Mouse (Mus musculus): ENCODE results near the gene Adam12. TPM values are rescaled to one million over a fixed set of nuclear protein-coding genes. Genes with fewer than 3 reads are reported as not detected.

The Adam12 gene
- total RNA-seq, 2 experiments from 2014 or later: 7.2 to 11.1 TPM

GRCm38 (mm10) chr7:134088548-134089347 is 143.2 kb downstream of the Adam12 start:
- no peak for DNase-seq (ENCODE audit: low spot score in 2 of 2)

DNA sequence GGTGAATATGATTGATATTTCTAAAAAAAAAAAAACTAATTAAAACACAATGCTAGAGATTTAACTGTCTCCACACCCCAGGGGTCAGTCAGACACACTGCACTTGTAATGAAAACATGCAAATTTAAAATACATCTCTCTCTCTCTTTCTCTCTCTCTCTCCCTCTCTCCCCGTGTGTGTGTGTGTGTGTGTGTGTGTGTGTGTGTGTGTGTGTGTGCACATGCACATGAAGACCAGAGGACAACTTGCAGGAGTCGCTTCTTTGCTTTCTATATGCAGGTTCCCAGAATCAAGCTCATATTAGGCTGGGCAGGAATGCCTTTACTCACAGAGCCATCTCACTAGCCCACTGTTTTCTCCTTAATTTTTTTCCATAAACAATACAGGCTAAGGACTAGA is 146.6 kb downstream of the Adam12 start:
- no peak for DNase-seq (ENCODE audit: low spot score in 2 of 2)

DNA sequence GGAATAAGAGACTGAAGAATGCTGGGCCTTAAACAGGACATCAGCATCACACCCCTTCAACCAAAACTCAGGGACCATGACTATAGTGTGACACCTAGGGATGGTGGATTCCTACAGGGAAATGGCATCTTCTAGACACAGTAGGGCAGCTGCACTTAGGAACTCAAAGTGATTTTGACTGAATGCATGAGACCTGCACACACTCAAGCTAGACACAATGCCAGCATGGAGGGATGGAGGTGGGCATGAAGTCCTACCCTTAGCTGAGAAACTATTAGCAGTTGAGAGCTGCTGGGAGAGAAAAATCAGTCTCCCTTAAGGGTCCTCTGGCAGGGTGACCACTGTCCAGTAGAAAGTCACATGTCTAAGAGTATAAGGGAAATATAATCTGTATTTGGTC is 147.0 kb downstream of the Adam12 start:
- no peak for DNase-seq (ENCODE audit: low spot score in 2 of 2)

DNA sequence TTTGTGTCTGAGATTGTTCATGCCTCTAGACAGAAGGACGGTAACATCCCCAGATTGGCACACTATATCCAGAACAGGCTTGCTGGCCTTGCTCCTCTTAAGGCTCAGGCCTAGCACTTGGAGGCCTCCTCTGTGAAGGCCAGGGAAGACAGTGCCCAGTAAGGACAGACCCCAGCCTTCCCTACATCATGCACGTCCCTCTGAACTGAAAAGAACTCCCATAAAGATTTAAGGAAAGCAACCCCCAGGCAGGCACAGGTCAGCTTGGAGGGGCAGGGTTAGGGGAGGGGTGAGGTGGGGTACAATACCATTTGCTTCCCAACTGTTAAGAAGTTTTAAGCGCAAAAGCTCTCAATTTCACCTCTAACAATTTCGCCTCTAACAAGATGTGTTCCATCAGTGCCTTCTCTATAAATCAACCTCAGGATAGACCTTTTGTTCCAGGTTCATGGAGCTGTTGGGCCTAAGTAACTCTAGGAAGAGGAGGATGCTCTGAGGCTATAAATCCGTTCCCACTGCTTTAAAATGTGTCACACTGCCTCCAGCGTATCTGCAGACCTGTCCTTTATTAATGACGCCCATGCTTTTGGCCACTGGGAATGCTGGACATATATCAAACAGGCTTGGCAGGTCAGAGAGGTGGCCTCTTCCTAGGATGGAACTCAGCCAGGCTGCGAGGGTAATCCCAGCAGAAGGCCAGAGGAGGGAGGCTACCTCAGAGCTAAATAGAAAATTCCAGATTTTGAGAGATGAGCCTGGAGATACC is 150.5 kb downstream of the Adam12 start:
- DNase-seq (ENCODE audit: low spot score in 2 of 2): no peak

GRCm38 (mm10) chr7:134079980-134080725 is 151.8 kb downstream of the Adam12 start:
- no peak for DNase-seq (ENCODE audit: low spot score in 2 of 2)

- DNase-seq (ENCODE audit: low spot score in 2 of 2): no peak
Observed at GRCm38 (mm10) chr7:134077684-134078083, 154.3 kb downstream of the Adam12 start.

GRCm38 (mm10) chr7:134073011-134073410 is 158.9 kb downstream of the Adam12 start:
- no peak for DNase-seq (ENCODE audit: low spot score in 2 of 2)

DNA sequence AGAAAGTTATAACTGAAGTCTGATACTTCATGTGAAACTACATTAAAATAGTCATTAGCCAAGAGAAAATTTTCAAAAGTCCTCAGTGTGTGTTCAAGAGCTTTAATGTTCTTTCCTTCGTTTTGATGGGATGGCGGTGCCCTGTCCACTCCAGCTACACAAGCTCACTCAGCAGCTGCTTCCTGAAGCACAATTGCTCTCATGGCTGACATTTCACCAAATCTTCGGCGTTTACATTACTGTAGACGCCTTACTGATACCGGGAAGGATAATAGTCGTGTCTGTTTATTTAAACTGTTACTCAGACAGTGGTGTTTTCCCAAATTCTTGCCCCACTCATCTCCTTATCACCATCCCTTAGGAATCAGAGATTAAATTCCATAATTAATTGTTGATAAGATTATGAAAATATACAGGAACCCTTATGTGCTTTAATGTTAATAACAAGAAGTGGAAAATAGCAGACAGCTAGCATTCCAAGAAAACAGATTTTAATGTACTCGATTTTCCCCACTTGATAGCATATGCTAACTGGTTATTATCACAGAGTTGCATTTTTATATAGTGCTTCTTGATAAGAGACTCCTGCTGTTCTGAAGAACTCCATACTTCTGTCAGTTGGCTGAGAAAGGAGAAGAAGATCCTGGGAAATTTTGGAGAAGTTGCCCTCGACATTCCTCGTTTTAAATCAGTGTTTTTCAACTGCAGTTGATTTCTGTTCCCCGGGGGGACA is 160.6 kb downstream of the Adam12 start:
- DNase-seq (ENCODE audit: low spot score in 2 of 2): no peak

DNA sequence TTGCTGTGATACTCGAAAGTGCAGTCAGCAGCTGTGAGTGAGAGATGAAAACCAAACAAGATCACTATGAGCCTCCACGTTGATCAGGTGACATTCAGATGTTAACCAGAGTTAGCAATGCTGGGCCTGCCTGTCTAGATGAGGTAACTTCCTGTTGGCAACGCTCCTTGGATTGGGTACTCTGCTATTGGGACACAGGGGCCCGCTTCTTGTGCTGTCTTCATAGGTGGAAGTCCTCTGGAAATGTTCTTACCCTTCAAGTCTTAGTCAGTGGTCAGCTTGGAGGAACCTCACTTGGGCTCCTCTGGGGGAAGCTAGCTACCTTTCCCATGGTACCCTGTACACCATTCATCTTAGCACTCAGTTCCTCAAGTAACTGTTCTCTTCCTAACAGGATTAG is 169.3 kb downstream of the Adam12 start:
- DNase-seq (ENCODE audit: low spot score in 2 of 2): no peak

DNA sequence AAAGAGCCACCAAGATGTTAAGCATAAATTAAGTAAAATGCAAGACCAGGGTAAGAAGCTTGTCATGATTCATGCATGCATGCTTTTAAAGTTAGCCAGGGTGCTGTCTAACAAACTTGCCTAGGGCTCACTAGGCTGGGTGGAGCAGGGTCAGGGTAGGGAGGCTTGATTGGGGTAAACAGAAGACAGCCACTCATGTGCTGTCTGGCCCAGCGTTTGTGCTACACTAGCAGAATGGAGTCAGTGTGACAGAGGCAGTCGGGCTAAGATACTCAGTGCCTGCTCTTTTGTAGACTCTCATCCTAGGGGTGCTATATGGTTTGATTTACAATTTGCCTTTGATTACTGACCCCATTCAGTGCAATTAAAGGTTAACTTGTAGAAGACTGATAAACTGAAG is 179.5 kb downstream of the Adam12 start:
- DNase-seq (ENCODE audit: low spot score in 2 of 2): no peak

- DNase-seq (ENCODE audit: low spot score in 2 of 2): no peak
Observed at GRCm38 (mm10) chr7:134050371-134050770, 181.6 kb downstream of the Adam12 start.

- DNase-seq (ENCODE audit: low spot score in 2 of 2): no peak
Observed at GRCm38 (mm10) chr7:134046376-134046775, 185.6 kb downstream of the Adam12 start.

GRCm38 (mm10) chr7:134043576-134043975 is 188.4 kb downstream of the Adam12 start:
- DNase-seq (ENCODE audit: low spot score in 2 of 2): no peak

- DNase-seq (ENCODE audit: low spot score in 2 of 2): no peak
Observed at GRCm38 (mm10) chr7:134042614-134043013, 189.3 kb downstream of the Adam12 start.

GRCm38 (mm10) chr7:134033939-134034338 is 198.0 kb downstream of the Adam12 start:
- DNase-seq (ENCODE audit: low spot score in 2 of 2): no peak

- no peak for DNase-seq (ENCODE audit: low spot score in 2 of 2)
Observed at GRCm38 (mm10) chr7:134032959-134033366, 199.0 kb downstream of the Adam12 start.

DNA sequence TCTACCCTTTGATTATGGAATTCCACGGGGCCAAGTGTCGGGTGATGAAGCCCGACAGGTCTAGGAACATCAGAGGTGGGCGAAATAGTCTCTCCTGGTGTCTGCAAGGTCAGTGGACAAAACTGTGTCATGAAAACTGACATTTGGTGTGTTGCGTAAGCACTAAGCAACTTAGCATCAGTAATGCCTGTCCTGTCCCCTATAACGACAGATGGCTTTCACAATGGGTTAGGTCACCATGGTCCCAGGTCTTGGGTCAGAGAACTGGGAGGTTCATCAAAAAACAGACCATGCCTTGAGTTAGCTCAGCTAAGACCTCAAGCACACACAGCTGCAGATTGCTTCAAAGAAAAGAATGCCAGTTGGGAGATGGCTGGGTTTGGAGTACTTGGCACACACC is 200.2 kb downstream of the Adam12 start:
- no peak for DNase-seq (ENCODE audit: low spot score in 2 of 2)

GRCm38 (mm10) chr7:134031256-134031655 is 200.7 kb downstream of the Adam12 start:
- DNase-seq (ENCODE audit: low spot score in 2 of 2): no peak

GRCm38 (mm10) chr7:134028281-134028830 is 203.6 kb downstream of the Adam12 start:
- DNase-seq (ENCODE audit: low spot score in 2 of 2): no peak

GRCm38 (mm10) chr7:134027020-134027415 is 204.9 kb downstream of the Adam12 start:
- no peak for DNase-seq (ENCODE audit: low spot score in 2 of 2)
